Mouse (Mus musculus): ENCODE data around the gene Gpr31b. TPM values are rescaled to one million over a fixed set of nuclear protein-coding genes. Genes with fewer than 3 reads are reported as not detected.
A peak's percentile ranks its signal among the peaks of the same experiment; 100 is the strongest.
"Not testable (repeated sequence)": the region's sequence is repeated elsewhere in the genome, so short reads cannot be mapped to it uniquely, and the experiment has no call there.

The Gpr31b gene
- polyA plus RNA-seq, 1 experiment from 2014 or later: 0.16 TPM

GRCm38 (mm10) chr17:13036627-13037192, 15.4 kb downstream of the Gpr31b start:
- ATAC-seq; H3K9me3 ChIP-seq (ENCODE audit: control insufficient read depth, low read length); H3K27ac ChIP-seq (ENCODE audit: low read depth, low read length); H3K4me1 ChIP-seq (ENCODE audit: control insufficient read depth, insufficient read depth, low read depth, low read length); H3K27me3 ChIP-seq (replicated peaks; ENCODE audit: control insufficient read depth, insufficient read depth, low read length); H3K9ac ChIP-seq (ENCODE audit: low read depth, low read length); H3K4me2 ChIP-seq (ENCODE audit: low read length); H3K36me3 ChIP-seq (ENCODE audit: control insufficient read depth, insufficient read depth, low read length); H3K4me3 ChIP-seq (ENCODE audit: low read length): not testable (repeated sequence)
- WGBS: 88% methylated on average over 3 of the region's 12 CpGs

DNA sequence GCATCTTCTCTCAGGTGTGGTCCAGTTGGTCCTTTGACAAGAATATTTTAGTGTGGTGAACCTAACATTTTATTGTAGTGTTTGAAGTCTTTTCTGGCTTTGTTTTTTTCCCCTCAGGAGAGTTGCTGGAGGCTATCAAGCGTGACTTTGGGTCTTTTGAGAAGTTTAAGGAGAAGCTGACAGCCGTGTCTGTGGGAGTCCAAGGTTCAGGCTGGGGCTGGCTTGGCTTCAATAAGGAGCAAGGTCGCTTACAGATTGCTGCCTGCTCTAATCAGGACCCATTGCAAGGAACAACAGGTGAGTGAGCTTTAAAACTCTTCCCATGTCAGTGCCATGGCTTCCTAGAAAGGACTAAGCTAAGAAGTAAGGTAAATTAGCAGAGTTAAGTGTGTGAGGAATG, 38.8 kb downstream of the Gpr31b start:
- ATAC-seq: no peak
- Histone ChIP-seq H3K4me3 (ENCODE audit: low read length) (no peak overlapping the region), H3K27me3 (replicated peaks; ENCODE audit: control insufficient read depth, insufficient read depth, low read length) (no peaks in the 10 kb centered on the region), H3K27ac (ENCODE audit: low read depth, low read length) (no peak overlapping the region), H3K4me2 (ENCODE audit: low read length) (no peak overlapping the region), H3K36me3 (ENCODE audit: control insufficient read depth, insufficient read depth, low read length) (peaks cover 32% of the 10 kb centered on the region), H3K4me1 (ENCODE audit: control insufficient read depth, insufficient read depth, low read depth, low read length) (peaks cover 10% of the 10 kb centered on the region), H3K9me3 (ENCODE audit: control insufficient read depth, low read length) (no peaks in the 10 kb centered on the region), H3K9ac (ENCODE audit: low read depth, low read length) (no peak overlapping the region)
- 76% methylated on average over 3 of the region's 3 CpGs for WGBS

DNA sequence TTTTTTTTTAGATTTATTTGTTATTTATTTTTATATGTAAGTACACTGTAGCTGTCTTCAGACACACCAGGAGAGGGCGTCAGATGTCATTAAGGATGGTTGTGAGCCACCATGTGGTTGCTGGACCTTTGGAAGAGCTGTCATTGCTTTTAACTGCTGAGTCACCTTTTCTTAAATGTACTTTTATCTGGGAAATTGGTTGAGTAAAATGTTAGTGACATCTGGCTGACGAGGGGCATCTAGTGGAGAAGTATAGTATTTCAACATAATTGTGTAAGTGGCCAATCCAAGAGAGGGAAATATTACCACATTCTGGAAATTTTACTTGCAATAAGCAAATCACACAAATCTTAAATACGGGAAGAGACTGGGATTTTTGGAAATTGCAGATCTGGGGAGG, 42.2 kb downstream of the Gpr31b start:
- ATAC-seq: no peak
- peaks cover 22% of the 10 kb centered on the region for H3K36me3 ChIP-seq (ENCODE audit: control insufficient read depth, insufficient read depth, low read length)
- no peak overlapping the region for H3K4me2 ChIP-seq (ENCODE audit: low read length)
- no peaks in the 10 kb centered on the region for H3K27me3 ChIP-seq (replicated peaks; ENCODE audit: control insufficient read depth, insufficient read depth, low read length)
- no peak overlapping the region for H3K9ac ChIP-seq (ENCODE audit: low read depth, low read length)
- H3K4me3 ChIP-seq (ENCODE audit: low read length): no peak overlapping the region
- no peak overlapping the region for H3K27ac ChIP-seq (ENCODE audit: low read depth, low read length)
- 37% methylated on average over 3 of the region's 3 CpGs for WGBS
- H3K4me1 ChIP-seq (ENCODE audit: control insufficient read depth, insufficient read depth, low read depth, low read length): peaks cover 15% of the 10 kb centered on the region
- H3K9me3 ChIP-seq (ENCODE audit: control insufficient read depth, low read length): no peaks in the 10 kb centered on the region

DNA sequence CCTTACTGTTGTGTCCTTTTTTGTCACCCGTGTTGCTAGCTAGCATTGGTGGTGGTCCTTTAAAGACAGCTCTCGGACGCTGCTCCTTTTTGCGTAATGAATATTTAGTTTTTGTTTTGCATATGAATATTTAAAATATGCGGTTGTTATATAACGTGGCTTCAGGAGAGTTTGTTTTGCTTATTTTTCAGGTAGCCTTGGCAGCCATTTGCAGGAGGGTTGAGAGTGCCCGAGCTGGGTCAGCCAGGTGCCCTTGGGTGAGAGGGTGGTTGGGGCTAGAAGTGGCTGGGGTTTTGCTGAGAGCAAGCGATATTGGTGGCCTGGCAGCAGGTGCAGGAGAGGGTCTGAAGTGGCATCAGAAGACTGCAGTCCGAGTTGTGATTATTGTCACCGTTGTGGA, 43.6 kb downstream of the Gpr31b start:
- peak overlapping the region; percentile 94 for H3K4me3 ChIP-seq (ENCODE audit: low read length)
- H3K4me1 ChIP-seq (ENCODE audit: control insufficient read depth, insufficient read depth, low read depth, low read length): peaks cover 15% of the 10 kb centered on the region
- 1% methylated on average over 10 of the region's 10 CpGs for WGBS
- ATAC-seq: no peak
- peak overlapping the region; percentile 96 for H3K4me2 ChIP-seq (ENCODE audit: low read length)
- no peaks in the 10 kb centered on the region for H3K27me3 ChIP-seq (replicated peaks; ENCODE audit: control insufficient read depth, insufficient read depth, low read length)
- H3K9me3 ChIP-seq (ENCODE audit: control insufficient read depth, low read length): no peaks in the 10 kb centered on the region
- peak overlapping the region; percentile 93 for H3K27ac ChIP-seq (ENCODE audit: low read depth, low read length)
- H3K36me3 ChIP-seq (ENCODE audit: control insufficient read depth, insufficient read depth, low read length): peaks cover 13% of the 10 kb centered on the region
- H3K9ac ChIP-seq (ENCODE audit: low read depth, low read length): peak overlapping the region; percentile 91

- peak; percentile 97 for ATAC-seq
- H3K36me3 ChIP-seq (ENCODE audit: control insufficient read depth, insufficient read depth, low read length): peaks cover 8% of the 10 kb centered on the region
- no peaks in the 10 kb centered on the region for H3K27me3 ChIP-seq (replicated peaks; ENCODE audit: control insufficient read depth, insufficient read depth, low read length)
- no peaks in the 10 kb centered on the region for H3K9me3 ChIP-seq (ENCODE audit: control insufficient read depth, low read length)
- H3K4me1 ChIP-seq (ENCODE audit: control insufficient read depth, insufficient read depth, low read depth, low read length): peaks cover 15% of the 10 kb centered on the region
- peak overlapping the region; percentile 93 for H3K27ac ChIP-seq (ENCODE audit: low read depth, low read length)
- under 1% methylated on average over 71 of the region's 76 CpGs for WGBS
- peak overlapping the region; percentile 96 for H3K4me2 ChIP-seq (ENCODE audit: low read length)
- H3K4me3 ChIP-seq (ENCODE audit: low read length): peak overlapping the region; percentile 94
- peak overlapping the region; percentile 91 for H3K9ac ChIP-seq (ENCODE audit: low read depth, low read length)
These were observed 44.2 kb downstream of the Gpr31b start for GRCm38 (mm10) chr17:13007730-13008425.

- Histone ChIP-seq H3K27ac (ENCODE audit: low read depth, low read length) (no peak overlapping the region; the same call in 1 of the 2 replicates), H3K4me1 (ENCODE audit: control insufficient read depth, insufficient read depth, low read depth, low read length) (peaks cover 15% of the 10 kb centered on the region), H3K9ac (ENCODE audit: low read depth, low read length) (peak overlapping the region; percentile 91; the same call in 1 of the 2 replicates), H3K4me2 (ENCODE audit: low read length) (peak overlapping the region; percentile 96), H3K27me3 (replicated peaks; ENCODE audit: control insufficient read depth, insufficient read depth, low read length) (no peaks in the 10 kb centered on the region), H3K4me3 (ENCODE audit: low read length) (peak overlapping the region; percentile 94), H3K9me3 (ENCODE audit: control insufficient read depth, low read length) (no peaks in the 10 kb centered on the region), H3K36me3 (ENCODE audit: control insufficient read depth, insufficient read depth, low read length) (peaks cover 4% of the 10 kb centered on the region)
- ATAC-seq: no peak
- 54% methylated on average over 5 of the region's 5 CpGs for WGBS
These were observed 45.1 kb downstream of the Gpr31b start for GRCm38 (mm10) chr17:13006984-13007383.

- peak within 1 kb of the TSS; percentile 93 for H3K27ac ChIP-seq (ENCODE audit: low read depth, low read length)
- H3K36me3 ChIP-seq (ENCODE audit: control insufficient read depth, insufficient read depth, low read length); H3K27me3 ChIP-seq (replicated peaks; ENCODE audit: control insufficient read depth, insufficient read depth, low read length); ATAC-seq; H3K9me3 ChIP-seq (ENCODE audit: control insufficient read depth, low read length): not testable (repeated sequence)
- H3K4me1 ChIP-seq (ENCODE audit: control insufficient read depth, insufficient read depth, low read depth, low read length): peaks cover 15% of the 10 kb centered on the region
- peak within 1 kb of the TSS; percentile 96 for H3K4me2 ChIP-seq (ENCODE audit: low read length)
- peak within 1 kb of the TSS; percentile 94 for H3K4me3 ChIP-seq (ENCODE audit: low read length)
- H3K9ac ChIP-seq (ENCODE audit: low read depth, low read length): peak within 1 kb of the TSS; percentile 91
- WGBS: 95% methylated on average over 2 of the region's 2 CpGs
These were observed 45.5 kb downstream of the Gpr31b start, which contains the start of gene Sod2 for GRCm38 (mm10) chr17:13006546-13006945. Gene Sod2 (plus strand): TSS chr17:13006846.

DNA sequence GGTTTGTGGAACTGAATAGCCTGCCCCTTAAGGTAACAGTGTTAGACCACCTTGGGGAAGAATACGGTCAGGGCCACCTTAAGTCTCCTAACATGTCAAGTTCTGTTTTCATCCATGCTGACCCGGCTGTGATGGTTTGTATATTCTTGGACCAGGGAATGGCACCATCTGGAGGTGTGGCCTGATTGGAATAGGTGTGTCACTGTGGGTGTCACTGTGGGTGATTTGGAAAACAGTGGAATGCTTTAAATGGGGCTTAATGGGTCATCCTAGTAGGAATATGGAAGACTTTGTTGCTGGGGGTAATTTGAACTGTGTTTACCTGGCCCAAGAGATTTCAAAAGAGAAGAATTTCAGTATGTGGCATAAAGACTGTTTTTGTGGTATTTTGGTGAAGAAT, 47.7 kb downstream of the Gpr31b start:
- H3K4me1 ChIP-seq (ENCODE audit: control insufficient read depth, insufficient read depth, low read depth, low read length): peaks cover 14% of the 10 kb centered on the region
- WGBS: 81% methylated on average over 2 of the region's 2 CpGs
- H3K4me3 ChIP-seq (ENCODE audit: low read length); H3K9ac ChIP-seq (ENCODE audit: low read depth, low read length); H3K36me3 ChIP-seq (ENCODE audit: control insufficient read depth, insufficient read depth, low read length); H3K27ac ChIP-seq (ENCODE audit: low read depth, low read length); ATAC-seq; H3K27me3 ChIP-seq (replicated peaks; ENCODE audit: control insufficient read depth, insufficient read depth, low read length); H3K4me2 ChIP-seq (ENCODE audit: low read length); H3K9me3 ChIP-seq (ENCODE audit: control insufficient read depth, low read length): not testable (repeated sequence)

- not testable (repeated sequence) for H3K4me1 ChIP-seq (ENCODE audit: control insufficient read depth, insufficient read depth, low read depth, low read length); H3K9ac ChIP-seq (ENCODE audit: low read depth, low read length); H3K36me3 ChIP-seq (ENCODE audit: control insufficient read depth, insufficient read depth, low read length); H3K27me3 ChIP-seq (replicated peaks; ENCODE audit: control insufficient read depth, insufficient read depth, low read length); ATAC-seq; H3K4me2 ChIP-seq (ENCODE audit: low read length); H3K9me3 ChIP-seq (ENCODE audit: control insufficient read depth, low read length); H3K27ac ChIP-seq (ENCODE audit: low read depth, low read length); H3K4me3 ChIP-seq (ENCODE audit: low read length)
- WGBS: 92% methylated on average over 5 of the region's 5 CpGs
These were observed 49.9 kb downstream of the Gpr31b start for GRCm38 (mm10) chr17:13002243-13002642.

Data from hindbrain, embryonic 16.5 days (tissue).